Mouse (Mus musculus) small intestine, adult 2 months (tissue): ENCODE measurements at regions not wholly inside any gene's neighbourhood (a gene's known extent, or its start where the extent isn't known, plus 50 kb on each side); places are given as distances from the start of the nearest gene placed in this dataset.

Source experiments
- H3K27ac ChIP-seq: fragments of 200-500 bp; 2 replicates; pipeline ENCODE4 v1.5.1; 2012; ENCODE audit warnings: low read depth, low read length, control low read depth, inconsistent platforms; ENCODE audit not compliant: insufficient read depth
- H3K27me3 ChIP-seq: fragments of 200-500 bp; 2 replicates; pipeline ENCODE4 v1.6.1; 2012; ENCODE audit warnings: mild to moderate bottlenecking, moderate library complexity, low read length, inconsistent platforms; ENCODE audit not compliant: control insufficient read depth, insufficient read depth
- H3K36me3 ChIP-seq: fragments of 200-500 bp; 2 replicates; pipeline ENCODE4 v1.6.1; 2012; ENCODE audit warnings: mild to moderate bottlenecking, low read length, control low read depth, inconsistent platforms; ENCODE audit not compliant: control insufficient read depth, insufficient read depth
- H3K4me1 ChIP-seq: fragments of 200-500 bp; 2 replicates; pipeline ENCODE4 v1.6.1; 2012; ENCODE audit warnings: low read length, inconsistent platforms, mixed read lengths; ENCODE audit not compliant: control insufficient read depth, insufficient read depth, insufficient read length
- H3K4me3 ChIP-seq: fragments of 200-500 bp; 2 replicates; pipeline ENCODE4 v1.5.1; 2012; ENCODE audit warnings: low read depth, mild to moderate bottlenecking, control low read depth, inconsistent platforms, low read length, moderate library complexity
- CTCF ChIP-seq: fragments of 200-500 bp; IDR thresholded peaks from 2 replicates; pipeline ENCODE4 v1.5.1; 2012; ENCODE audit warnings: low read depth, mild to moderate bottlenecking, control low read depth, inconsistent platforms, low read length, moderate library complexity, mixed read lengths; ENCODE audit not compliant: insufficient replicate concordance, insufficient read length; ENCODE audit errors: extremely low read depth
- POLR2A ChIP-seq: fragments of 200-500 bp; IDR thresholded peaks from 2 replicates; pipeline ENCODE4 v1.6.1; 2012; ENCODE audit warnings: low read depth, mild to moderate bottlenecking, control low read depth, inconsistent platforms, low read length, moderate library complexity
- WGBS: fragments of 180-500 bp; shearing (Covaris S2); methylation state at CpG from one replicate; pipeline ENCODE4 v1.1.7; 2018; 5-methylcytosine and 5-hydroxymethylcytosine counted together

DNA sequence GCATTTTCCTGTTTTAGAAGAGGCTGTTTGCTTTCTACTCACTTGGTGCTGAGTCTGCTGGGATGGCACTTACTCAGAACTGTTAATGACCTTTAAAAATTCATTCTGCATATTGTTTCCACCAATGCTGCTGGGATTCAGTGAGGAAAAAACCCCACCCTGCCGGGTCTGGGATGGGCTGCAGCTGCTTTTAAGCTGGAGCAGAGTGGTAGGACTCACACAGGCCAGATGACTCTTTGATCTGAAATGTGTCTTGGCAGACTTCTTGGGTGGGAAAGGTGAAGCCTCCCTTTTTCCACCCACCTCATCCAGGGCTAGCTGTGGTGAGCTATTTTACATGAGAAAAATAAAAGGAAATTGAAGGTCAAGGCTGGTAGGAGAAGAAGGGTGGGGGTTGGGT is 56.4 kb upstream of the Ddhd1 start:
- 43% methylated on average over 1 of the region's 1 CpGs for WGBS
- Histone ChIP-seq H3K4me3 (no peak overlapping the region), H3K36me3 (no peaks in the 10 kb centered on the region), H3K4me1 (no peaks in the 10 kb centered on the region), H3K27me3 (no peaks in the 10 kb centered on the region), H3K27ac (no peak overlapping the region)
- TF ChIP-seq POLR2A (no peak), CTCF (no peak)

DNA sequence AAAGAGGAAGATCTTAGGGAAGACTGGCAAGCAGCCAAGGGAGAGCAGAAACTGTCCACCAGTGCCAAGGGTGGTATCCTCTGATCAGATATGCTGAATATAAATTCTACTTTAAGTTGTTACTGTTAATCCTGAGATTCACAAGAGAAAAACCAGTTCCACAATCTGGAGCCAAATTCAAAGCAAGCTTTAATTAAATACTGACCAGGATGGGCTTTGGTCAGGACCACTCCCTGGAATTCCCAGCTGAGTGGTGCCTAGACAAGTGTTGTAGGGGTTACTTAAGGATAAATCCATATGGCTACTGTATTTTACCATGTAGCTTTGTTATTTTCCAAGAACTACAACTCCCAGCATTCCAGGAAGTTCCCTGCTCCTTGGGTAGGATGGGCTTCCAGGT is 56.8 kb upstream of the Ddhd1 start:
- Histone ChIP-seq H3K4me3 (no peak overlapping the region), H3K27ac (no peak overlapping the region), H3K4me1 (no peaks in the 10 kb centered on the region), H3K27me3 (no peaks in the 10 kb centered on the region), H3K36me3 (no peaks in the 10 kb centered on the region)
- TF ChIP-seq CTCF (no peak), POLR2A (no peak)

DNA sequence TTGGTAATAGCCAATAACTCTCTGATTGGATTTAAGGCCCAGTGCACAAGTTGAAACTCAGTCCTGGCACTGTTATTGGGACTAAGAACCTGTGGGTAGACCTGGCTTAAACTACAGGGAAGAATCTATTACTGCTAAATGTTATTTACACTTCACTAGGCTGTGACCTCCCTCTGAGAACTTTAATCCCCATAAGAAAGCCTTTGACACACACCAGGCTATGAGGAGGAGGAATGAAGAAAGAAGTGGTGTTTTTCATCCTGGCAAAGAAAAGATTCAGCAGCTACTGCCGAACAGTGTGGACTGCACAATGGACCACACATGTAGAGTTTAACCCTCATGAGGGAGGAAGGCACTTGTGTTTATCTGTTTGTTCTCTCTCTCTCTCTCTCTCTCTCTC is 58.2 kb upstream of the Ddhd1 start:
- Histone ChIP-seq H3K4me3 (no peak overlapping the region), H3K27me3 (no peaks in the 10 kb centered on the region), H3K27ac (no peak overlapping the region), H3K4me1 (no peaks in the 10 kb centered on the region), H3K36me3 (no peaks in the 10 kb centered on the region)
- 54% methylated on average over 1 of the region's 1 CpGs for WGBS
- no peak for TF ChIP-seq POLR2A
- TF ChIP-seq CTCF, result no peak

DNA sequence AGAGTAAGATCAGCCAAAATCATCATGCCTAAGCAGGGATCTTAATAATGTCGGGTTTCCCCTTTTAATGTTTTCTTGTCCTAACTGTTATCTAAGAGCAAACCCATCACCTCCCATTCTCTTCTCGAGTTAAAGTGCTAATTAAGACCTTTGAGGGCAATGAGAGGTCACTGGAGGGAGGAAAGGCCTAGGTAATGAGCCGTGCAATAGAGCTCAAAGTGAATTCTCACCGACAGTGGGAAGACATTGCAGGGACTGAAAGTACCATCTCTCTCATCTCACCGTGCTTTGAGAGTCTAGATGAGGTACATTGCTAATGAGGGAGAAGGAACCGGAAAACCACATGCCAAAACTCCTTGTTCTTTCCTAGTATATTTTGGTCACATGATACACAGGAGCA is 64.9 kb upstream of the Ddhd1 start:
- no peaks in the 10 kb centered on the region for H3K36me3 ChIP-seq
- no peaks in the 10 kb centered on the region for H3K4me1 ChIP-seq
- no peak overlapping the region for H3K4me3 ChIP-seq
- no peak for TF ChIP-seq CTCF
- TF ChIP-seq POLR2A, result no peak
- no peak overlapping the region for H3K27ac ChIP-seq
- no peaks in the 10 kb centered on the region for H3K27me3 ChIP-seq
- WGBS, result 57% methylated on average over 6 of the region's 6 CpGs

DNA sequence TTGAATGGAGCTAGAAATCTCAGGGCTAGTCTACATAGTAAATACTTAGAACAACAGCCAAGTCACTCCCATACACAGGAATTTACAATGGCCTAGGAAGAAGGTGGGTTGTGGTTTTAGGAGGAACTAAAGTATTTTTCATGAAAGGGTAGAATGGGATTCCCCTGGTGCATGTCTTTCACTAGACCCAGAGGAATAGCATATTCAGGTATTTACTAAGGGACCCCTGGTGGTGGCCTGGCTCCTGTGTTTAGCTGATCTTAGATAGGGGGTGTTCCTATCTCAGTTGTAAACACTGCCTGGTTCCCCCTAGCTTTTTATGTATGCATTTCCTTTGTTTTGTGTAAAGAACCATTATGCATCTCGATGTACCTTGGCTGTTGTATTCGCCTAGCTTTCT is 66.4 kb upstream of the Ddhd1 start:
- WGBS, result 79% methylated on average over 2 of the region's 2 CpGs
- no peaks in the 10 kb centered on the region for H3K36me3 ChIP-seq
- no peaks in the 10 kb centered on the region for H3K4me1 ChIP-seq
- no peak overlapping the region for H3K27ac ChIP-seq
- no peaks in the 10 kb centered on the region for H3K27me3 ChIP-seq
- TF ChIP-seq CTCF (no peak), POLR2A (no peak)
- no peak overlapping the region for H3K4me3 ChIP-seq

DNA sequence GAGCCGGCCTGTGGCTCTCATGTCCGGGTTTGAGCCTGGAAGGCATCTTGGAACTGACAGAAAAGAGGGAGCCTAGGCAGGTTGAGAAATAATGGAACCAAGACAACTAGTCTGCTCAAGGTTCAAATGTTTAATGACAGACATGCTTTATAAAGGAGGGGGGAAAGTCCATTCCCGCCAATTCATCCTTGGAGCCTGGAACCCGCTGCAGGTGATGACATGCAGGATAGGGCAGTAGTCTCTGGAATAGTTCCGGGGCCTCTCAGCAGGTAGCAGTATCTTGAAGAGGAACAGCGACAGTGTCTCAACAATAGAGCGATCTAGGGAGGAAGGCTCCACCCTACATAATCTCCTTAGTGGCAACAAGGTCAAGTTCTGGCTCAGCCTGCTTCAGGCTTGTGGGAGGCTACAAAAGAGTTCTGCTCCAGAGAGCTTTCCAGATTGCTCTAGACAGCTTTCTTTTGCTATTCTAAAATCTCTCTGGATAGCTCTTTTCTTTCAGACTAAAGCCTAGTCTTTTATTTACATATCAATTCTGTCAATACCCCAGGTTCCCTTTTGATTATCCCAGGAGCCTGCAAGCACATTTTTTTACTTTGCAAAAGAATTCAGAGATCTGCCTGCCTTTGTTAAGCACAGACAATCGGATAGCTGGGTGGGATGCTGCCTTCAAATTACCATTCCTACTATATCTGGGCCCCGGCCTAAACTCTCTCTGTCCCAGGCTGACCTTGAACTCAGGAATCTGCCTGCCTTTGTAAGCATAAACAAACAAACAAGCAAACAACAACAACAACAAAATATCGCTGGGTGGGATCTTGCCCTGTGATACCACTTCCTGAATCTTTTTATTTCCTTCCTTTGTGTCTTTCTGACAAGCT is 76.8 kb upstream of the Ddhd1 start:
- Histone ChIP-seq H3K36me3 (no peaks in the 10 kb centered on the region), H3K27me3 (no peaks in the 10 kb centered on the region), H3K4me3 (no peak overlapping the region), H3K4me1 (no peaks in the 10 kb centered on the region), H3K27ac (no peak overlapping the region)
- WGBS, result 60% methylated on average over 10 of the region's 10 CpGs
- TF ChIP-seq POLR2A, result no peak
- no peak for TF ChIP-seq CTCF

DNA sequence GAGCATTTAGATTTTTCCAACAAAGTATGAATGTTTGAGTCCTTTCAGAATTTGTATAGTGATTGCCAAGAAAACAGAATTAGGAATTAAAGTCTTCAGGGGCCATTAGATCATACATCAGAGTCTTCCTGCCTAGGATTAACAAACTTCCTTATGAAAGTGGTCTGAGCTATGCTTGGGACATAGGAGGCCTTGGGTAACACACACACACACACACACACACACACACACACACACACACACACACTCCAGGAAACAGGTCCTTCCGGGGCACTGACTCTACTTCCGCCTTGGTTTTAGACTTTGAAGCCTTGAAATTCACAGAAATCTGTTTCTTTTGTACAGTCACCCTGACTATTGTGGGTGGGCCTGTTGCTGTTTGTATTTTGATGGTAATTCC is 80.0 kb upstream of the Ddhd1 start:
- Histone ChIP-seq H3K4me3 (no peak overlapping the region), H3K27ac (no peak overlapping the region), H3K4me1 (no peaks in the 10 kb centered on the region), H3K27me3 (no peaks in the 10 kb centered on the region), H3K36me3 (no peaks in the 10 kb centered on the region)
- no peak for TF ChIP-seq CTCF
- no peak for TF ChIP-seq POLR2A
- 76% methylated on average over 2 of the region's 2 CpGs for WGBS
